Mouse (Mus musculus) small intestine, adult 2 months (tissue): ENCODE measurements around the gene Map7.

ENCODE experiments used
- CTCF ChIP-seq: fragments of 200-500 bp; IDR thresholded peaks from 2 replicates; pipeline ENCODE4 v1.5.1; 2012; ENCODE audit warnings: low read depth, mild to moderate bottlenecking, control low read depth, inconsistent platforms, low read length, moderate library complexity, mixed read lengths; ENCODE audit not compliant: insufficient replicate concordance, insufficient read length; ENCODE audit errors: extremely low read depth
- POLR2A ChIP-seq: fragments of 200-500 bp; IDR thresholded peaks from 2 replicates; pipeline ENCODE4 v1.6.1; 2012; ENCODE audit warnings: low read depth, mild to moderate bottlenecking, control low read depth, inconsistent platforms, low read length, moderate library complexity

DNA sequence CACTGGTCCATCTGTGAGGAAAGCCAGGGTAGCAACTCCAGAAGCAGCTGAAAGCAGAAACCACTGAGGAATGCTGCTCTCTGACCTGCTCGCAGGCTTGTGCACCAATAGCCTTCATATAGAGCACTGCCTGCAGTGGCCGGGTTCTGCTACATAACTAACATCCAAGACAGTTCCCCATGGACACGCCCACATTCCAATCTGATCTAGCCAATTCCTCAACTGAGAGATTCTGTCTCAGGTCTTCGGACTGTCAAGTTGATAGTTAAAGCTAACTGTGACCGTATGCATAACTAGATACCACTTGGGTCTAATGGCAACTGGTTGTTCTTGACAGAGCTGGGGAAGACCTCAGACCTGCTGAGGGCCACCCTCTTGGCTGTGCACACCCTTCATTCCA is 124.1 kb downstream of the Map7 start:
- TF ChIP-seq CTCF (no peak), POLR2A (no peak)
